Mouse (Mus musculus) liver, adult 2 months (tissue): Measurements from ENCODE around the gene Kcnj5.

Experiments
- CTCF ChIP-seq: fragments of 200-500 bp; IDR thresholded peaks from 2 replicates; pipeline ENCODE4 v1.5.1; 2011; ENCODE audit warnings: low read depth, low read length, control low read depth
- POLR2A ChIP-seq: fragments of 200-500 bp; IDR thresholded peaks from 2 replicates; pipeline ENCODE4 v1.6.1; 2011; ENCODE audit warnings: low read length, control low read depth; ENCODE audit not compliant: insufficient read depth; ENCODE audit errors: extremely low read depth

GRCm38 (mm10) chr9:32342929-32343328 is 1.2 kb downstream of the Kcnj5 start:
- TF ChIP-seq CTCF: no peak
- TF ChIP-seq POLR2A: no peak
